In genomic region chr7:83584639-83585471, GRCm38 (mm10) we compare ENCODE assay signal across 8 mouse cellular contexts. TPM values are rescaled to one million over a fixed set of nuclear protein-coding genes. Genes with fewer than 3 reads are reported as not detected.
DNase-seq lines count a peak whose midpoint lies in the region; ATAC-seq and TF ChIP-seq lines count a peak whose summit lies in the region.

Gene Tmc3 (plus strand): TSS chr7:83584927.

- H3K4me3 ChIP-seq in hindbrain, embryonic 10.5 days: no peak within 1 kb of the TSS
- no peak within 1 kb of the TSS for H3K4me3 ChIP-seq in hindbrain, embryonic 12.5 days
- no peak within 1 kb of the TSS for H3K4me3 ChIP-seq in gastrocnemius, adult 2 months
- no peak within 1 kb of the TSS for H3K4me3 ChIP-seq in neural tube, embryonic 12.5 days

- WGBS in hindbrain, embryonic 10.5 days: 56% methylated on average over 11 of the region's 11 CpGs
- WGBS in hindbrain, embryonic 12.5 days: 53% methylated on average over 11 of the region's 11 CpGs
- WGBS in neural tube, embryonic 12.5 days: 49% methylated on average over 11 of the region's 11 CpGs

- H3K9me3 ChIP-seq in hindbrain, embryonic 10.5 days: no peaks in the 10 kb centered on the region
- no peaks in the 10 kb centered on the region for H3K9me3 ChIP-seq in hindbrain, embryonic 12.5 days (replicated peaks)
- no peaks in the 10 kb centered on the region for H3K9me3 ChIP-seq in neural tube, embryonic 12.5 days

- H3K4me2 ChIP-seq in hindbrain, embryonic 12.5 days (replicated peaks): no peak within 1 kb of the TSS
- H3K4me2 ChIP-seq in neural tube, embryonic 12.5 days (replicated peaks): no peak within 1 kb of the TSS

- DNase-seq in hindbrain, embryonic 10.5 days (ENCODE audit: low spot score): peak; percentile 33
- DNase-seq in cerebellum, adult 11-12 months: peak; percentile 75
- DNase-seq in gastrocnemius, adult 2 months: peak; percentile 65
- peak; percentile 11 for DNase-seq in kidney, adult 18-20 months
- peak; percentile 50 to 68 for DNase-seq in left cerebral cortex, postnatal 25 days (ENCODE audit: low spot score in 2 of 2)
- DNase-seq in thymus, adult 18-20 months: no peak

- intact Hi-C loops in gastrocnemius, adult 2 months (cut with DNase I): no loop called here
- intact Hi-C loops in left cerebral cortex, postnatal 25 days (cut with DNase I): no loop called here

- H3K27ac ChIP-seq in hindbrain, embryonic 10.5 days: peak within 1 kb of the TSS; percentile 66; the same call in 1 of the 2 replicates
- H3K27ac ChIP-seq in hindbrain, embryonic 12.5 days: no peak within 1 kb of the TSS
- H3K27ac ChIP-seq in gastrocnemius, adult 2 months: 0 out of 2 replicates have a peak within 1 kb of the TSS, but pooled peaks have one; percentile 5
- no peak within 1 kb of the TSS for H3K27ac ChIP-seq in neural tube, embryonic 12.5 days

- H3K36me3 ChIP-seq in hindbrain, embryonic 10.5 days: no peaks in the 10 kb centered on the region
- no peaks in the 10 kb centered on the region for H3K36me3 ChIP-seq in hindbrain, embryonic 12.5 days
- no peaks in the 10 kb centered on the region for H3K36me3 ChIP-seq in neural tube, embryonic 12.5 days

- no peak for TF ChIP-seq CTCF in gastrocnemius, adult 2 months (IDR thresholded peaks at IDR 0.05)

- H3K4me1 ChIP-seq in hindbrain, embryonic 10.5 days (replicated peaks): peaks cover 11% of the 10 kb centered on the region
- peaks cover 8% of the 10 kb centered on the region; the same call in 1 of the 2 replicates for H3K4me1 ChIP-seq in hindbrain, embryonic 12.5 days
- peaks cover 6% of the 10 kb centered on the region; the same call in 1 of the 2 replicates for H3K4me1 ChIP-seq in neural tube, embryonic 12.5 days

- ATAC-seq in hindbrain, embryonic 12.5 days (ENCODE audit: low FRiP score): no peak; the same call in 1 of the 2 replicates
- ATAC-seq in neural tube, embryonic 12.5 days (ENCODE audit: low FRiP score, low read depth): peak; percentile 44; the same call in 1 of the 2 replicates

- H3K27me3 ChIP-seq in hindbrain, embryonic 10.5 days (ENCODE audit: insufficient read depth, poor library complexity, severe bottlenecking): no peaks in the 10 kb centered on the region
- no peaks in the 10 kb centered on the region for H3K27me3 ChIP-seq in hindbrain, embryonic 12.5 days
- no peaks in the 10 kb centered on the region for H3K27me3 ChIP-seq in neural tube, embryonic 12.5 days (replicated peaks)

- H3K9ac ChIP-seq in hindbrain, embryonic 12.5 days: no peak within 1 kb of the TSS
- no peak within 1 kb of the TSS for H3K9ac ChIP-seq in neural tube, embryonic 12.5 days

RNA-seq across cellular contexts. Expression of gene Tmc3, which starts in this region (rescaled TPM):
- polyA plus RNA-seq in hindbrain, embryonic 10.5 days (2016; fragmentation: Nextera tagmentation; extraction: Ambion mirVana): 0.67 and 0.80 TPM in 2 replicates
- 0.26 and 1.2 TPM in 2 replicates for polyA plus RNA-seq in hindbrain, embryonic 12.5 days (2016; fragmentation: Nextera tagmentation; extraction: Ambion mirVana)
- not detected for total RNA-seq in gastrocnemius, adult 2 months (2021)
- total RNA-seq in left cerebral cortex, postnatal 25 days (2021): under 1 TPM; 0.07 to 0.14 TPM
- 0.10 and 0.28 TPM in 2 replicates for polyA plus RNA-seq in neural tube, embryonic 12.5 days (2016; fragmentation: Nextera tagmentation; extraction: Ambion mirVana)

Comparison
In these comparisons a context has a peak if more than half of its experiments do, and no peak if none do; other contexts are left out.
1. Peak in DNase-seq and H3K27ac ChIP-seq in hindbrain, embryonic 10.5 days; RNA of the gene not detected or under 1 TPM.
2. Peak in DNase-seq and H3K27ac ChIP-seq in gastrocnemius, adult 2 months; RNA of the gene not detected or under 1 TPM.
3. Peak in DNase-seq in left cerebral cortex, postnatal 25 days; RNA of the gene not detected or under 1 TPM.
4. Peak in ATAC-seq in neural tube, embryonic 12.5 days; RNA of the gene not detected or under 1 TPM.
5. DNase-seq: peak in cerebellum, adult 11-12 months (single experiment) and kidney, adult 18-20 months (single experiment); none in thymus, adult 18-20 months (0 of 2).